Mouse (Mus musculus) 3T3-L1 (cell line): ENCODE data around the gene Akr1c13.
A peak's percentile ranks its signal among the peaks of the same experiment; 100 is the strongest.
"Not testable (repeated sequence)": the region's sequence is repeated elsewhere in the genome, so short reads cannot be mapped to it uniquely, and the experiment has no call there.

Experiments
- DNase-seq: peaks from one replicate; pipeline ENCODE4 v3.0.0-alpha.2; 2015; ENCODE audit warnings: low read depth, low spot score

Akr1c13 gene

DNA sequence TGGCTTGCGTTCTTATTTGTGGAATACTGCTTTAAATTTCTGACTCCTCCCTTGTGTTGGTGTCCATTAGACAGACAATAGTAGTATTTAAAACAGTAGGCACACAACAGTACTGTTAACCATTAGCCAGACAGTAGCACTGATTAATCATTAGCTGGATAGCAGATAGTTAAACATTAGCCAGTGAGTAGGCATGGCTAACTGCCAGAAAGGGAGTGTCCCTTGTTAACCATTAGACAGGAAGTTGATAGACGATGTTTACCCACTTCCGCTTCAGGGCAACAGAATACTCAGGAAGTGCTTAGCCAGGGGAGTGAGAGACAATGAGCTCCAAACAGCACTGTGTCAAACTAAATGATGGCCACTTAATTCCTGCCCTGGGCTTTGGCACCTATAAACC lies at the start of gene Akr1c13:
Gene Akr1c13, plus strand, starts transcription at position 247 of the 400 bp plus-strand sequence.
- DNase-seq = peak; percentile 40

DNA sequence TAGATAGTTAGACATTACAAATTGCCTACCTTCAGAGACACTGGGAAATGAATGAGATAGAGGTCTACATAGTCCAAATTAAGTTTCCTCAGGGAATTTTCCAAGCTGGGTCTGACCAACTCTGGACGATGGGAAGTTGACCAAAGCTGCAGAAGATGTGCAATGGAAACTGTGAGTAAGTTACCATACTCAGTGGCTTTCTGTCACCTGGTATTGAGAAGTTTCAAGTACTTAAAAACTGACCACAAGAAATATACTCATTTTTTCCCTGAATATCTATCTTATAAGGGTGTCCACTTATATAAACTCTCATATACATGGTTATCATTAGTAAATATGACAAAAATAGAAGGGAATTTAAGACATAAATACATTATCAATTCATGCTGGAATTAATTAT lies 46.7 kb upstream of the Akr1c13 start:
- no peak for DNase-seq

DNA sequence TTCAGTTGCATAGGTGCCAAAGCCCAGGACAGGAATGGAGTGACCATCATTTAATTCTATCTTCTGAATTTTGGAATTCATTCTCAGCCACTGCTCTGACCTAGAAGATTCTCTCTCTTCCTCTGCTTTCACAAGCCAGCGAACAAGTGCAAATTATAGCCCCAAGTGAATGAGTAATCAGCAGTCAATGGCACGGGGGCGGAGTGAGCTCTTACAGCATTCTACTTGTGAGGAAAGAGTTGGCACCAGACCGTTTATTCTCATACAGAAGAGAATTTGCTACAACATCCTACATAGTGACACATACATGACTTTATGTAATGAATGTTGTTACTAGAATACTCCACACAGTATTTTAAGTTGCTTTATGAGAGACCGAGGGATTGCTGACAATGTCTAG lies 40.4 kb upstream of the Akr1c13 start, which contains the start of gene Akr1c18:
Gene Akr1c18, minus strand, starts transcription at position 137 of the 400 bp plus-strand sequence.
- DNase-seq = peak; percentile 78

DNA sequence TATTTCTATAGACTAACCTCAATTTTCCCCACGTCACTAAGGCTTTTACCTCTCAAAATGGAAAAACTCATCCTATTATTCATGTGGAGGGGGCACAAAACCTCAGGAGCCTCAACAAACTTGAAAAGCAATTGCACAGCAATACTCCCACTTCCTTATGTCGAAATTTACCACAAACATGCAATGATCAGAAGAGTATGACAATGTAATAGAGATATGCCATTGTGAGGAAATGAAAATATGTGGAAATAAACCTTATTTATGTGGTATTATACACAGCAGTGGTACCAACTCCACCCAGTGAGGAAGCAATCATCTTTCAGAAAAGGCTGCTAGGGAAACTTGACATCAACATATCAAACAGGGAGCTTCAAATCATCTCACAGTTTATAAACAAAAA lies 38.0 kb upstream of the Akr1c13 start:
- peak; percentile 36 for DNase-seq

DNA sequence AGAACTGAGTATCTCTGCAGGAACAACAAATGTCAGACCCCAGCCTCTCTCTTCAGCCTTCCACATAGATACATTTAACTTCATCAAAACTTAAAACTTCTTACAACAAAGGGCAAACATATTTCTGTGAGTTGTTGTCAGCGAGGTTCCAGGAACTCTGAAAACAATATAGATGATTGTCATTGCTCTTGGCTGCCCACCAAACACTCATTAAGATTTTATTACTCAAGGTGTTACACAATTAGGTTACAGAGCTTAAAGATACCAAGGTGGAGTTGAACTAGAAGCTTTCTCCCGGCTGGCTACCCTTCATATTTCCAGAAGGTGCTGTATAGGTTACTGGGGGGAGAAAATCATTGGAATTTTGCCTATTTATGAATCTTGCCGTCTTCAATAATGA lies 37.4 kb upstream of the Akr1c13 start:
- no peak for DNase-seq

DNA sequence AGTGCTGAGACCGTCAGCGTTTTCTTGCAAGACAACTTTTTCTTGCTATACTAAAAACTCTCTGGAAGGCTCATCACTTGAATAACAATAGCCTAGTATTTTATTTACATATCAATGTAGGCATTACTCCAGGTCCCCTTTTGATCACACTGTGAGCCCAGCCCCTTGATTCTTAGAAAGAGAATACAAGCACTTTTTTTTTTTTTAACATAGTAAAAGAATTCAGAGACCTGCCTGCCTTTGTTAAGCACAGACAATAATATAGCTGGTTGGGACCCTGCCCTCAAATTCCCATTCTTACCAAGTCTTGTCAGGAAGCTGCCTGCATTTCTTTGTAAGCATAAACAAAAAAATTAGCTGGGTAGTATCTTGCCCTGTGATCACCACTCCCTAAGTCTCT lies 35.7 kb upstream of the Akr1c13 start:
- no peak for DNase-seq

DNA sequence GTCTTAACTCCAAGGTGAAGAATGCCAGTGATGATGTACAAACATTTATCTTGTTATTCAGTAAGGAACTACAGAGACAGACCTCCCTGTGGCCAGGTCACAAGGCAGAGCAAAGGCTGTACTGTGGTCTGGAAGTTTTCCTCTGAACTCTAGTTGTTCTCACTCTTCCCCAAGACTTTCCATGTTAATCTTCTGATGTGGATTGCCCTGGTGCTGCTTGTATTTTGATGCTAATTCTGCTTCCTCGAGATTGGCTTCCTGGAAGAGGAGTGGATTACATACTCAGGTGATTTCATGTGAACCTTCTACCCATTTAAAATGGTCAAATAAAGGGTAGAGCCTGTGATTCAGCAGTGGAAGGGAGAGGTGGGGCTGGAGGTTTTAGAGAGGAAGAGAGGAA lies 22.9 kb upstream of the Akr1c13 start:
- DNase-seq = no peak

DNA sequence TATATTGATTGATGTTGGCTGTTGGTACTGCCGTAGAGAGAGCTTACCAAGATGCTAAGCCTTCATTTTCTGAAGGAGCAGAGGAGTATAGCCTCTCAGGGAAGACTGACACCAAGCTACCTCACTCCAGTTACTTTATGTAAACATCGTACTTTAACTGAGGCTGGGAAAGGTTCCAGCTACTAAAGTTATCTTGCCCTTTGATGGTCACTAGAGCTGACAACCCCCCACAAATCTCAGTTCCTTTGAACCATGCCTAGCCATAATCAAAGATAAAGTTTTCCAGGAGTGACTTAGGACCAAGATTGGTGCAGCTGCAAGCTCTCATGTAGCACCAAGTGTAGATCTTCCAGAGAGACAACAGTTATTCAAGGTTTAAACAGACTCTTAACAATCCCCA lies 18.0 kb upstream of the Akr1c13 start:
- no peak for DNase-seq

DNA sequence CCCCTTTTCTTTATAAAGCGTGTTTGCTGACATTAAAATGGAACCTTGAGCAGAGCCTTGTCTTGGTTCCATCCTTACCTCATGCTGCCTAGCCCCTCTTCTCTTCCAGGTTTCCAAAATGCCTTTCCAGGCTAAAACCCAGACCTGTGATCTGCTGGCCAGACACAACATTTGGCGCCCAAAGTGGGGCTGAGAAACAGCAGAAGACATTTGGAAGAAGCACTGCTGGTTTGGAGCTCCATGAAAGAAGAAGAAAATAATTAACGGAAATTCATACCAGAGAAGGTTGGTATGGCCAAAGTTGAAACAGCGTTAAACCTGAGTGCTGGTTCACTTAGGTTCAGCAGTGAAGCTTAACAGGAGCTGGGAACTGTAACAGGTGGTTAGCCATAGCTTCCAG lies 9.6 kb upstream of the Akr1c13 start:
- DNase-seq = not testable (repeated sequence)

DNA sequence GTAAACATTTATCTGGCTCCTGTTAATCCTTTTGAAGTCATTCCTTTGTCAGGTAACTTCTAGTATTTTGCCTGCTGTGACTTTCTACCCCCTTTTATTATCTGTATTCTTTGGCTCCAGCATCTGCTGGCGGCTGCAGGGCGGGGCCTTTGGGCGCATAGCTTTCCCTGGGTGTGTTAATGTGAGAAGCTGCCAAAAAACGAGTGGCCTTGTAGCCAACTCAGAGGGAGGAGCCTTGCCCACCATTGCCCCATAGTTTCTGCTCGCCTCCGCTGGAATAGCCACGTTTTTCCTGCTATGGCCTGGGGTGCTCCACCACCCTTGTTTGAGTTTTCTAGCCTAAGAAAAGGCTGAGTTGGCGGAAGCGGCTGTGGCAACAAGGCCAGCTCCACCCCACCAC lies 7.8 kb upstream of the Akr1c13 start:
- no peak for DNase-seq

DNA sequence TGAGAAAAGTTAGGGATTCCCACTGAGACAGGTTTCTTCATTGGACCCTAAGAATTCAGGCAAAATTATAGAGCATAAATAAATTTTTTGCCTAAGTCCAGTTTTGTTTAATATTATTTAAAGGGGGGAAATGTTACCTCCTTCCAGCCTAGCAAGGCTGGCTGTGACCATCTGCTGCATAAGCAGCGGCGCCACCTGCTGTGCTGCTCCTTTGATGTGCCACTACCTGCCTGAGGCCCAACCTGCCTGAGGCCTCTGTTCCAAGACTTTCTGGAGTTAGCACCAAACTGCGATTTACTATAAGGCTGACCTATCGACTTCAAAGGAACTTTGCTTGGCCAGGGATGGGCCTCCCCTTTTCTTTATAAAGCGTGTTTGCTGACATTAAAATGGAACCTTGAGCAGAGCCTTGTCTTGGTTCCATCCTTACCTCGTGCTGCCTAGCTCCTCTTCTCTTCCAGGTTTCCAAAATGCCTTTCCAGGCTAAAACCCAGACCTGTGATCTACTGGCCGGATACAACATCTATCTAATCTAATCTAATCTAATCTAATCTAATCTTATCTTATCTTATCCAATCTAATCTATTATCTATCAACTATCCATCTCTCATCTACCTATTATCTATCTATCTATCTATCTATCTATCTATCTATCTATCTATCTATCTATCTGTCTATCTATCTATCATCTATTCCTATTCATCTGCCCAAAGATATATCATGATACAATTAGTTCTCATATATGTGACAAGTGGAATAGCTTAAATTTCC lies 4.1 kb upstream of the Akr1c13 start:
- DNase-seq = peak; percentile 28

DNA sequence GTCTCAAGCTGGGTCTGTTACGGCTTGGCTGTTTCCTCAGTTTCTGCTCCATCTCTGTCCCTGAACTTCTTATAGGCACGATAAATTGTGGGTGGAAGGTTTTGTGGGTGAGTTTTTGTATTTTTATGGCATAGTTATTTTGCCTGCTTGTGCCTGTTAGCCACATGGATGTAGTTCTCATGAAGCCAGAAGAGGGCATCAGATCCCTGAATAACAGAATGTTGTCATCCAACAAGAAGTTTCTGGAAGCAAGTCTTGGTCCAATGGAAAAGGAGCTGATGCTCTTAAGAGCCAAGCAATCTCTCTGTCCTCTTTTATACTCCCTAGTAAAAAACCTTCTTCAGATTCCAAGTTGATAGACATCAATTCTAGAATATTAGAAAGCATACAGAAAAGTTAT lies 2.8 kb upstream of the Akr1c13 start:
- peak; percentile 60 for DNase-seq

DNA sequence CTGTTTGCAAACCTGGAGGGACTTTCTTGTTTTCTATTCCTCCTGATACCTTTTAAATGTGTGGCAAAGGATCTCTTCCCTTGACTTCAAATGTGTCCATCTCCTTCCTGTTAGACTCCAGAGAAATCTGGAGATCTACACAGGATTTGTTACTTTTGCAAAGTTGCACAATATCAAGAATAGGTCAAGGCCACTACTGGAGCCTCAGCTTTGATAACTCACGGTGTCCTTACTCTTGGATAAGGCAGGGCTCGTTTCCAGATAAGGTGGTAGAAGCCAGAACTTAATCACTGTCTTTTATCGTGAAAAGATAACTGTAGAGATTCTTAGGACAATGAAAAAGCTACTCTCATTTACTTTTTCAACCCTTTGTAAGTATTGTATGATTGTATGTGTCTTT lies 1.6 kb downstream of the Akr1c13 start:
- DNase-seq = no peak

DNA sequence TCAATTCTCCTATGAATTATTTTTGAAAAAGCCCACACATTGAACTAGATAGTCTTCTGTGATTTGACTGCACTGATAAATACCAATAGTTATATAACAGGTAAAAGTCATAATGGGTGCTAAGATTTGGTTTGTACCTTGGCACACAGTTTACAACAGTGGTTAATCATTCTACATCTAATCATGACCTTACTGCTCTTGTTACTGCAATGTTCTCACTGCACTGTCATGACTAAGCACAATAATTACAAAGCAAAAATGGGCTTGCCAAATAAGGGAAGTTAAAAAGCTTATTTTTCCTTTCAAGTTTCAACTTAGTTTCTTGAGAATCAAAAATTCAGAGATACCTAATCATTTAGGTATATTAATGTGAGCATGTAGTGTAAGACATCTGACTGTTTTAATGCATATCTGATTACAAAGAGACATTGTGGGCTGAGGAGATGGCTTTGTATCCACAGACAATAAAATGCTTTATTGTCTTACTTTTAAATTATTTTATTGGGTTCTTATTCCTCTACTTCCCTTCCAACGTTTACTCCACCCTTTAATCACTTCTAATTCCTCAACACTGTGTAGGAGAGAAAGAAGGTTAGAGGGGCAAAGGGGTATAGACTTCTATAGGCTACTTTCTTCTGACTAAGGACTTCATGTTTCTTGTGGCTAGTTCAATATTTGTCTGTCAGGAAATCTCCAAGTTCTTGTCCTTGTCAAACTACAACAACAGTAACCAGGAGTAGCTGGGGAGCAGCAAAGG lies 15.4 kb downstream of the Akr1c13 start:
- no peak for DNase-seq

DNA sequence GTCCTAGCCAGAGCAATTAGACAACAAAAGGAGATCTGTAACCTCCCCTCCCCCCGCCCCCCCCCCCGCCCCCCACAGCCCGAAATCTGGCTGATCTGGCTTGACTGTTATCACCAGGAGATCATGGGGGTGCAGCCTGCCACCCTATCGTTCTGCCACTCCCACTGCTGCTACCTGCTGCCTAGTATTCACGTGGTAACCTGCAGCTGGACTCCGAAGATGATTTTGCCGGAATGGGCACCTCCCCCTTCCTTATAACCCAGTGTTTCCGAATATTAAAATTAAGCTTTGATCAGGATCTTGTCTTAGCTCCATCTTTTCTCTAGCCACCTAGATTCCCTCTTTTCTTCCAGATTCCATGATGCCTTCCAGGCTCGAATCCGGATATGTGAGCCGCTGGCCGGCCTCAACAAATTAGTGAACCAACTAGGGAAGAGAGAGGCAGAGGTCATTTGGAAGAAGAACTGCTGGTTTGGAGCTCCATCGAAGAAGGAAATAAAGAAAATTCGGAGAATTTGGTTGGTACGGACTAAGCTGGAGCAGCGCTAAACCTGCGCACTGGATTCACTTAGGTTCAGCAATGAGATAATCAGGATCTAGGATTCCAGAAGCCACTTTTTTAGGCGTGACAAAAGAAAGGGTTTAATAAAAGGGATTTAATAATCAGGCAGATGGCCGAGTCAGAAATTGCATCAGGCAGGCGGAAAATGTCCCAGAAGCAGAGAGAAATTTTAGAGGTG lies 20.8 kb downstream of the Akr1c13 start:
- no peak for DNase-seq

DNA sequence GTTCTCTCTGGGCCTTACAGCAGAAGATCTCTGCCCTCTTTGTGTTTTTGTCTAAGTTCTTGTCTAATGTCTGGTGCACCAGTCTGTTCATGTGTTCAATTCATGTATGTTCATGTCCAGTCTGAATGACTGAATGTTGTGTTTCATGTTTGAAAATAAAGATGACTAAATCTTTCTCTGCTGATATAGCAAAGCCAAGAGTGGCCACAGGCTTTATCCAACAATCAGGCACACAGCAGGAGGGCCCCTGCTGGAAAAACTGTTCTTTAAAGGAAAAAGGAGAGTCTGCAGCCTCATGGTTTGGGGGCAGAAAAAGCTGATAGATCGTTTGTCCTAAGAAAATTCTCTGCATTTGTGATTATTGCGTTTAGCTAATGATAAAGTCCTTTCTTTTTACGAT lies 21.4 kb downstream of the Akr1c13 start:
- no peak for DNase-seq

DNA sequence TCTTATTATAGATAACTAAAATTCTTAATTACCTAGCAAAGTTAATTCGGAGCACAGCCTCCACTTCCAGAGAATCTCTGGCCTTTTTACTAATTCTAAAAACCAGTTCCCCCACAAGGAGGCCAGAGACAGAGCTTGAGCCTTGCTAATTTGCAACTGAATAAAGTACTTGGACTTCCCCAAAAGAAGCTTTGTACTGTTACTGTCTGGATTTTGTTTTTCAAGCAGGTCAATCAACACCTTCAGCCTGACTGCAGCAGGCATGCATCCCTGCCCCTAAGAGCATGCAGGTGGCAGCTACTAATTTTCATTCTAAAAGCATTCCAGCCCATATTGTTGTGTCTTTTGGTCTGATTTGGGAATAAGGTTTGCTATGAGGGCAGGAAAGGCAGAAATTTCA lies 24.5 kb downstream of the Akr1c13 start:
- DNase-seq = not testable (repeated sequence)

DNA sequence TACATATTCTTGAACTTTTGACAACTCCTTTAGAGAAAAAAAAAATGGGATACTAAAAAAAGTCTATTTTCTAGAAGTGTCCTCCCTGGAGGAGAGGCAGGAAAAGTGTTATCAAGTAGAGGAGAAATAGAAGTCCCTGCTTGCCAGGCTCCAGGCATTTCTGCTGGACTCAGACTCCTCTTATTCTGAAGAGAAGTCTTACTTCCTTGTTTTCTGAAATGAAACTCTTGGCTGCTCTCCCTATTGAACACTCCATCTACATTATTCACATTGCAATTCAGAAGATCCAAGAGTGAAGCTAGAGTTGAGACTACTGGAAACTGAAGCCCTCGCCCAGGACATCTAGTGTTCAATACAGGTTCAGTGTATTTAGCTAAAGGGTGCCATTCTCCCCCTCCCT lies 37.5 kb downstream of the Akr1c13 start, which contains the start of gene Akr1c19:
Gene Akr1c19, plus strand, starts transcription at position 260 of the 400 bp plus-strand sequence.
- no peak for DNase-seq

DNA sequence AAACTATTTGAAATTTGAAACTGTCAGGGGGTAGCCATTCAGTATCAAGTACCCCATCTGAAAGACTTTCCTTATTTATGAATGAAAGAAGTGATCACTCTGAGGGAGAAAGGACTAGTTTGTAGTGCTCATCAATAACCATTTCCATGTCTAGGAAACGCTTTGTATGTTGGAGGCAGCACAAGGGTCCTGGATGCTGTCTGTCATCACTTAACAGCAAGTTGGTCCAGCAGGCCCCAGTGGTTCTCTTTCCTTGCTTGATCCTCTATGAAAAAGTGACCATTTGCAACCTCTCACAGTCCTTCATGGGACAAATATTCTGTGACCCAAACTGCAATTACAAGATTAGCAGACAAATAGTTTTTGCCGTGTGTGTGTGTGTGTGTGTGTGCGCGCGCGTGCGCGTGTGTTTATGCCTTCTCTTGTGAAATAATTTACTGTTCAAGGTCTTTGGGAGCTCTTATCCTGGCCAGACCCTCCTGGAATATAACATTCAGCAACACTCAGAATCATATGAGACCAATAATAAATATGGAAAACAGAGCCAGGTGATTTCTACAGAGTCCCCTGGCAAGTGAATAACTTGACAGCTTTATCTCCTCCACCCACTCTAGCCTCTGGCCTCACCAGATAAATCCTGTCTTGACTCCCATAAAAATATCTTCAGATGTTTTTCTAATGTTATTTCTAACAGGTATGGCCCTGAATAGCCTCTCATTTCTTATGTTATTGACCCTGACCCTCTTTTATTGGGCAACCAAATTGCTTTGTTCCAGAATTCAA lies 40.1 kb downstream of the Akr1c13 start:
- DNase-seq = no peak

DNA sequence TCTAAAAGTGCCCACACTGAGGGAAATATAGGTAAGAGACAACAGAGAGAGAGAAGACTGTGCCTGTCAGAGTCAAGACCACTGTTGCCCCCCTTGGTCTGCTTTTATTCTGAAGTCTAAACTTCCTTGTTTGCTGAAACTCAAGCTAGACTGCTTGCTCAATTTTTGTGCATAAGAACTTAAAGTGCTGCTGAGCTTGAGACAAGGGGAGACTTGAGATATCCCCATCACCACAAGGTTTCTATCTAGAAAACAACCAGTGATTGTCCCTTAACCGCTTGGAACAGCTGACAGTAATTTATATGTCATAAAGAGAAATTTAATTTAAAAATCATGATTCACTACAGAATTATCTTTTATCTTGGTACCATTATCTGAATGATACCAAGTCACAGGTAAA lies 42.2 kb downstream of the Akr1c13 start:
- DNase-seq = no peak

DNA sequence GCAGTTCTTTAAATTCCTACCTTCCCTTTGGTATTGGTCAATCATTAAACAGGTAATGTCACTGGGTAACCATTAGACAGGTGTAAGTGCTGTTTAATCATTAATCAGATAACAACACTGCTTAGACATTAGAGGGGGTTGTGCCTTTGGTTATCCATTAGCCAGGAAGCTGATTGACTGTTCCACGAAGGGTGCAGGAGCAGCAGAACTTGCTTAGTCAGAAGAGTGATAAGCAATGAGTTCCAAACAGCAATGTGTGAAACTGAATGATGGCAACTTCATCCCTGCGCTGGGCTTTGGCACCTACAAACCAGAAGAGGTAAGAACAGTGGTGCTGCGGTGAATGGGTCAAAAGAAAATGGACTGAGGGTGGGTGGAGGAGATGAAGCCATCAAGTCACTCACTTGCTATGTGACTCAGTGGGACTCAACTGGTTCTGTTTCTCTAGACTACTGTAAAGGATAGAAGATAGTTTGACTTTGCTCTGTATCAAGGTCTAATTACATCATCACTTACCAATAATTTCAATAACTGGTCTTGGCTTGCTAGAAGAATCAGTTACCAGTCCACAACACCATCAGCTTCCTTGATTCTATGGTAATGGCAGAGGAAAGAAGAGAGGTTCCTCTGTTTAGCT lies 42.7 kb downstream of the Akr1c13 start:
- no peak for DNase-seq
